Mouse (Mus musculus): ENCODE results near the gene Gm10295.

The Gm10295 gene

GRCm38 (mm10) chr7:71351364-71351763, at the start of gene Gm10295:
Gm10295 (minus strand) TSS chr7:71351485.
- no peak for DNase-seq (ENCODE audit: low read depth)

GRCm38 (mm10) chr7:71401032-71401431, 49.7 kb upstream of the Gm10295 start:
- no peak for DNase-seq (ENCODE audit: low read depth)

GRCm38 (mm10) chr7:71399891-71400632, 48.8 kb upstream of the Gm10295 start:
- no peak for DNase-seq (ENCODE audit: low read depth)

GRCm38 (mm10) chr7:71398959-71399756, 47.9 kb upstream of the Gm10295 start:
- DNase-seq (ENCODE audit: low read depth), result no peak

GRCm38 (mm10) chr7:71398389-71398788, 47.1 kb upstream of the Gm10295 start:
- DNase-seq (ENCODE audit: low read depth), result no peak

GRCm38 (mm10) chr7:71392795-71393341, 41.6 kb upstream of the Gm10295 start:
- no peak for DNase-seq (ENCODE audit: low read depth)

- DNase-seq (ENCODE audit: low read depth), result no peak
These were observed 40.0 kb upstream of the Gm10295 start for GRCm38 (mm10) chr7:71391333-71391732.

GRCm38 (mm10) chr7:71390291-71390690, 39.0 kb upstream of the Gm10295 start:
- DNase-seq (ENCODE audit: low read depth), result no peak

GRCm38 (mm10) chr7:71386050-71386449, 34.8 kb upstream of the Gm10295 start:
- DNase-seq (ENCODE audit: low read depth), result no peak

GRCm38 (mm10) chr7:71384921-71385320, 33.6 kb upstream of the Gm10295 start:
- DNase-seq (ENCODE audit: low read depth), result no peak

- DNase-seq (ENCODE audit: low read depth), result no peak
These were observed 32.3 kb upstream of the Gm10295 start for GRCm38 (mm10) chr7:71383341-71384130.

GRCm38 (mm10) chr7:71379826-71380825, 28.8 kb upstream of the Gm10295 start:
- DNase-seq (ENCODE audit: low read depth), result no peak

GRCm38 (mm10) chr7:71378812-71379760, 27.8 kb upstream of the Gm10295 start:
- peak; percentile 11 for DNase-seq (ENCODE audit: low read depth)

GRCm38 (mm10) chr7:71377983-71378382, 26.7 kb upstream of the Gm10295 start:
- DNase-seq (ENCODE audit: low read depth), result no peak

- DNase-seq (ENCODE audit: low read depth), result no peak
These were observed 22.8 kb upstream of the Gm10295 start for GRCm38 (mm10) chr7:71374059-71374458.

GRCm38 (mm10) chr7:71371916-71372315, 20.6 kb upstream of the Gm10295 start:
- DNase-seq (ENCODE audit: low read depth), result no peak

- no peak for DNase-seq (ENCODE audit: low read depth)
These were observed 19.5 kb upstream of the Gm10295 start for GRCm38 (mm10) chr7:71370746-71371145.

- DNase-seq (ENCODE audit: low read depth), result no peak
These were observed 18.8 kb upstream of the Gm10295 start for GRCm38 (mm10) chr7:71370128-71370527.

- no peak for DNase-seq (ENCODE audit: low read depth)
These were observed 17.4 kb upstream of the Gm10295 start for GRCm38 (mm10) chr7:71368543-71369181.

Data from naive thymus-derived CD4-positive, alpha-beta T cell, adult 2 months (primary cell).